Mouse (Mus musculus): ENCODE data around the gene Vax1. TPM values are rescaled to one million over a fixed set of nuclear protein-coding genes. Genes with fewer than 3 reads are reported as not detected.

The Vax1 gene
- polyA plus RNA-seq, 1 experiment from 2014 or later = not detected

DNA sequence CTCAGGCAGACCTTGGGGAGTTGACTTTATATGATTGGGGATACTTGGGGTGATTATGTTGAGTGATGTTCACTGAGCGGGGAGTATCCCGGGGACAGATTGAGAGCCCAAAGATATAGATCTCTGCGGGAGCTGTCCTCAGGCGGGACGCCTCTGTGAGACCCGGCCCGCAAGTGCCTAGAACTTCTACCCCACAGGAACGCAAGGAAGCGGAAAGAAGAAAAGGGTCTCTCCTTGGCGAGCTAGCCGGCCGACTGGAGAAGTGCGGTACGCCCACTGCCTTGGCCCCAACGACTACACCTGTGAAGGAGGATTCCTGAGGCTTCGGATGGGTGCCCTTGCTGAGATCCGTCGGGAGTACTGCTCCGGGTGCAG, 2.0 kb upstream of the Vax1 start:
- no peak for ATAC-seq (replicated peaks; ENCODE audit: extremely low read depth, insufficient read depth, low FRiP score)
- peaks cover 89% of the 10 kb centered on the region for H3K27me3 ChIP-seq (ENCODE audit: control insufficient read depth, insufficient read depth, low read length)
- WGBS = 3% methylated on average over 19 of the region's 19 CpGs
- H3K36me3 ChIP-seq (ENCODE audit: control insufficient read depth, insufficient read depth) = no peaks in the 10 kb centered on the region
- H3K4me3 ChIP-seq (ENCODE audit: low read length) = no peak overlapping the region
- no peaks in the 10 kb centered on the region for H3K9me3 ChIP-seq (replicated peaks; ENCODE audit: control insufficient read depth, low read length)
- no peak overlapping the region for H3K27ac ChIP-seq (ENCODE audit: low read length)
- no peak overlapping the region for H3K4me2 ChIP-seq (ENCODE audit: low read depth, low read length)
- H3K4me1 ChIP-seq (ENCODE audit: control insufficient read depth, insufficient read depth, low read length) = peaks cover 8% of the 10 kb centered on the region
- H3K9ac ChIP-seq (ENCODE audit: low read length) = no peak overlapping the region

DNA sequence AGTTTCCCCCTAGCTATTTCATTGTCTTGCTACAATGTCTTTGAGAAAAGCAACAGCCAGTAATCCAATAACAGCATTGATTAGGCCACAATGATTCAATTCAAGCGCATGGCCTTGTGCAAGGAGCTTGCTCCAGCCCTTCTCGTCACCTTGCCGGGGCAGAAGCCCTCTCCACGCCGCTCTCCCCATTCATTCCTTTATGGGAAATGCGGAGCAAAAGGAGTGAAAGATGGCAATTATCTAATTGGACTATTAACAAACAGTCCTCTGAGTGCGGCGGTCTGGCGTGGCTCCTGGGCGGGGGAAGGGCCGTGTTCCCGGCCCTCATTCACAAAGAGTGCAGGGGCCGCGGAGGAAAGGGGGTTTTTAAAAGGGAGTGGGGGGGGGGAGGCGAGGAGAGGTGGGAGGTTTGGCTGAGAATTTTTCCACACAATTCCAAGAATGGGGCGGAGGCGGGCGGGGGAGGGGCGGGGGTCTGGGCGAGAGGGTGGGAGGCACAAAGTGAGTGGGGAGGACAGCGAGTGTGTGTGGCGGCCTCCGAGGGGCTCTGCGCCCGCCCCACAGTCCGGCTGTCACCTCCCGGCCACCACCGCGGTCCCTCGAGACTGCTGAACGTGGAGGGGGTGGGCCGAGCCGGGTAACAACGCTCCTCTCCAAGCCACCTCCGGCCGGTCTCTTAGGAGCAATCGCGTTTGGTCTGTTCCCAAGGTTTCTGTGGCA, 1.5 kb upstream of the Vax1 start:
- Histone ChIP-seq H3K27me3 (ENCODE audit: control insufficient read depth, insufficient read depth, low read length) (peaks cover 92% of the 10 kb centered on the region), H3K27ac (ENCODE audit: low read length) (no peak overlapping the region), H3K36me3 (ENCODE audit: control insufficient read depth, insufficient read depth) (no peaks in the 10 kb centered on the region), H3K9ac (ENCODE audit: low read length) (no peak overlapping the region), H3K4me3 (ENCODE audit: low read length) (peak overlapping the region; percentile 8; the same call in 1 of the 2 replicates), H3K4me2 (ENCODE audit: low read depth, low read length) (no peak overlapping the region), H3K9me3 (replicated peaks; ENCODE audit: control insufficient read depth, low read length) (no peaks in the 10 kb centered on the region), H3K4me1 (ENCODE audit: control insufficient read depth, insufficient read depth, low read length) (peaks cover 14% of the 10 kb centered on the region)
- WGBS = 1% methylated on average over 38 of the region's 38 CpGs
- ATAC-seq (replicated peaks; ENCODE audit: extremely low read depth, insufficient read depth, low FRiP score) = no peak

- peaks cover 93% of the 10 kb centered on the region for H3K27me3 ChIP-seq (ENCODE audit: control insufficient read depth, insufficient read depth, low read length)
- no peaks in the 10 kb centered on the region for H3K9me3 ChIP-seq (replicated peaks; ENCODE audit: control insufficient read depth, low read length)
- no peaks in the 10 kb centered on the region for H3K36me3 ChIP-seq (ENCODE audit: control insufficient read depth, insufficient read depth)
- ATAC-seq (replicated peaks; ENCODE audit: extremely low read depth, insufficient read depth, low FRiP score) = no peak
- H3K4me3 ChIP-seq (ENCODE audit: low read length) = no peak overlapping the region
- H3K4me2 ChIP-seq (ENCODE audit: low read depth, low read length) = no peak overlapping the region
- no peak overlapping the region for H3K27ac ChIP-seq (ENCODE audit: low read length)
- 2% methylated on average over 6 of the region's 6 CpGs for WGBS
- H3K9ac ChIP-seq (ENCODE audit: low read length) = no peak overlapping the region
- H3K4me1 ChIP-seq (ENCODE audit: control insufficient read depth, insufficient read depth, low read length) = peaks cover 17% of the 10 kb centered on the region
These were observed 875 bp upstream of the Vax1 start for GRCm38 (mm10) chr19:59170766-59171095.

GRCm38 (mm10) chr19:59169143-59169935, 517 bp downstream of the Vax1 start:
- Histone ChIP-seq H3K9ac (ENCODE audit: low read length) (no peak overlapping the region), H3K4me1 (ENCODE audit: control insufficient read depth, insufficient read depth, low read length) (peaks cover 17% of the 10 kb centered on the region), H3K9me3 (replicated peaks; ENCODE audit: control insufficient read depth, low read length) (no peaks in the 10 kb centered on the region), H3K27me3 (ENCODE audit: control insufficient read depth, insufficient read depth, low read length) (peaks cover 95% of the 10 kb centered on the region), H3K27ac (ENCODE audit: low read length) (no peak overlapping the region), H3K36me3 (ENCODE audit: control insufficient read depth, insufficient read depth) (no peaks in the 10 kb centered on the region), H3K4me3 (ENCODE audit: low read length) (peak overlapping the region; percentile 42), H3K4me2 (ENCODE audit: low read depth, low read length) (peak overlapping the region; percentile 60)
- under 1% methylated on average over 65 of the region's 65 CpGs for WGBS
- ATAC-seq (replicated peaks; ENCODE audit: extremely low read depth, insufficient read depth, low FRiP score) = no peak

DNA sequence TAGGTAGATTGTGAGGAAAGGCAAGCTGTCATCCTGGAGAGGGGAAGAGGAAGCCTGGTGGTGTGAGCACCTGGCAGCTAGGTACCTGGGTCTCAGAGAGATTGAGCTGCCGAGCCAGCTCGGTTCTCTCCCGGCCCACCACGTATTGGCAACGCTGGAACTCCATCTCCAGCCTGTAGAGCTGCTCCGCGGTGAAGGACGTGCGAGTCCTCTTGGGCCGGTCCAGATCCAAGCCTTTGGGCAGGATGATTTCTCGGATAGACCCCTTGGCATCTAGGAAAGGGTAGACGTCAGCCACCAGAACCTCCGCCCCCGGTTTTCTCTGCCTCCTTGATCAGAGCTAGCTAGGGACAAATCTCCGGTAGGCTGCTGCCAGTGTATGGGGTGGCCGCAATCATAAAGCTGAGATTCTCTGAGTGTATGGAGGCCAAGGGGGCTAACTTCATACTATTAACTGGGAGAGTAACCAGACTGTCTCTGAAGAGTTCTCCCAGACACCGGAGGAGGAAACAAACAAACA, 1.4 kb downstream of the Vax1 start:
- Histone ChIP-seq H3K27me3 (ENCODE audit: control insufficient read depth, insufficient read depth, low read length) (peaks cover 95% of the 10 kb centered on the region), H3K4me2 (ENCODE audit: low read depth, low read length) (no peak overlapping the region; the same call in 1 of the 2 replicates), H3K9ac (ENCODE audit: low read length) (no peak overlapping the region), H3K9me3 (replicated peaks; ENCODE audit: control insufficient read depth, low read length) (no peaks in the 10 kb centered on the region), H3K4me1 (ENCODE audit: control insufficient read depth, insufficient read depth, low read length) (peaks cover 17% of the 10 kb centered on the region), H3K4me3 (ENCODE audit: low read length) (no peak overlapping the region), H3K27ac (ENCODE audit: low read length) (no peak overlapping the region), H3K36me3 (ENCODE audit: control insufficient read depth, insufficient read depth) (no peaks in the 10 kb centered on the region)
- no peak for ATAC-seq (replicated peaks; ENCODE audit: extremely low read depth, insufficient read depth, low FRiP score)
- WGBS = 6% methylated on average over 17 of the region's 17 CpGs

DNA sequence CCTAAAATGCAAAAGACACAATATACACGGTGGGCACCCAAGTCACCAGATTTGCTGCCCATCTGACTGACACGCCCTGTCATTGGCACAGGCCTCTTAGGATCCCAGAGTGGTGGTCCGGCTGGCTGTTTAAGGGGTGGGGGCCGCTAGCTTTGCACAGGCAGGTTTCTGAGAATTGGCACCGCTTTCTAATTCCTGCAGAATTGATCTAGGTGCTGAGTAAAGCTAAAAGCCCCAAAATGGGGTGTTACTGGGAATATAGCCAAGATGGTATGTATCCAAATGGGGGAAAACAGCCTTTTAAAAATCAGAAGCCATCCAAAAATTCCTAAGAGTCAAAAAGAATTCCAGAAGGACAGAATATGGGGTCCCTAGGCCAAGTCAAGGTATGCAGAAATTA, 2.0 kb downstream of the Vax1 start:
- H3K9me3 ChIP-seq (replicated peaks; ENCODE audit: control insufficient read depth, low read length) = no peaks in the 10 kb centered on the region
- 50% methylated on average over 5 of the region's 5 CpGs for WGBS

GRCm38 (mm10) chr19:59166879-59167278, 3.0 kb downstream of the Vax1 start:
- Histone ChIP-seq H3K4me3 (ENCODE audit: low read length) (peak overlapping the region; percentile 51), H3K27ac (ENCODE audit: low read length) (no peak overlapping the region), H3K4me2 (ENCODE audit: low read depth, low read length) (peak overlapping the region; percentile 77), H3K36me3 (ENCODE audit: control insufficient read depth, insufficient read depth) (no peaks in the 10 kb centered on the region), H3K9me3 (replicated peaks; ENCODE audit: control insufficient read depth, low read length) (no peaks in the 10 kb centered on the region), H3K4me1 (ENCODE audit: control insufficient read depth, insufficient read depth, low read length) (peaks cover 17% of the 10 kb centered on the region), H3K27me3 (ENCODE audit: control insufficient read depth, insufficient read depth, low read length) (peaks cover 97% of the 10 kb centered on the region), H3K9ac (ENCODE audit: low read length) (0 out of 2 replicates have a peak overlapping the region, but pooled peaks have one; percentile 21)
- no peak for ATAC-seq (replicated peaks; ENCODE audit: extremely low read depth, insufficient read depth, low FRiP score)
- WGBS = 11% methylated on average over 13 of the region's 13 CpGs

More for the DNA sequence above, 2.0 kb downstream of the Vax1 start:
- Histone ChIP-seq H3K4me1 (ENCODE audit: control insufficient read depth, insufficient read depth, low read length) (peaks cover 17% of the 10 kb centered on the region), H3K4me3 (ENCODE audit: low read length) (no peak overlapping the region), H3K4me2 (ENCODE audit: low read depth, low read length) (no peak overlapping the region), H3K36me3 (ENCODE audit: control insufficient read depth, insufficient read depth) (no peaks in the 10 kb centered on the region), H3K27ac (ENCODE audit: low read length) (no peak overlapping the region), H3K27me3 (ENCODE audit: control insufficient read depth, insufficient read depth, low read length) (peaks cover 95% of the 10 kb centered on the region), H3K9ac (ENCODE audit: low read length) (no peak overlapping the region)
- no peak for ATAC-seq (replicated peaks; ENCODE audit: extremely low read depth, insufficient read depth, low FRiP score)

DNA sequence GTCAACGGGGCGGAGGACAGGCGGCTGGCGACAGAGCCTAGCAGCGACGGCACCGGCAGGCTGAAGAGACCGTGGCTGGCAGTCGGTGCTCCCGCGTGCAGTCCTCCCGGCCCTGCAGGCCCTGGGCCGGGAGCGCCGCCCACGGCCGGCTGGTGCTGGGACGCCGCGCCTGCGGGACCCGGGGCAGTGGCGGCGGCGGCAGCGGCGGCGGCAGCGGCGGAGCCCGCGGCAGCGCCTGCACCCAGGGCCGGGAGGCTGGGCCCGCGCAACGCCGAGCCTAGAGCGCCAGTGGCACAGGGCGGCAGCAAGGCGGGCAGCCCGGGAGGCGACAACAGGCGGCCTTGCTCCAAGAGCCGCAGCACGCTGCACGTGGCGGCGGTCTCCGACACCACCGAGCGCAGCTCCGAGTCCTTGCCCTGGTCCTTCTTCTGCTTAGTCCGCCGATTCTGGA, 3.5 kb downstream of the Vax1 start:
- no peaks in the 10 kb centered on the region for H3K9me3 ChIP-seq (replicated peaks; ENCODE audit: control insufficient read depth, low read length)
- peaks cover 17% of the 10 kb centered on the region for H3K4me1 ChIP-seq (ENCODE audit: control insufficient read depth, insufficient read depth, low read length)
- no peak overlapping the region for H3K27ac ChIP-seq (ENCODE audit: low read length)
- H3K9ac ChIP-seq (ENCODE audit: low read length) = peak overlapping the region; percentile 21; the same call in 1 of the 2 replicates
- peak overlapping the region; percentile 51 for H3K4me3 ChIP-seq (ENCODE audit: low read length)
- ATAC-seq (replicated peaks; ENCODE audit: extremely low read depth, insufficient read depth, low FRiP score) = no peak; the same call in 1 of the 2 replicates
- no peaks in the 10 kb centered on the region for H3K36me3 ChIP-seq (ENCODE audit: control insufficient read depth, insufficient read depth)
- WGBS = under 1% methylated on average over 53 of the region's 55 CpGs
- peaks cover 98% of the 10 kb centered on the region for H3K27me3 ChIP-seq (ENCODE audit: control insufficient read depth, insufficient read depth, low read length)
- H3K4me2 ChIP-seq (ENCODE audit: low read depth, low read length) = peak overlapping the region; percentile 77

- Histone ChIP-seq H3K4me3 (ENCODE audit: low read length) (no peak overlapping the region; the same call in 1 of the 2 replicates), H3K9me3 (replicated peaks; ENCODE audit: control insufficient read depth, low read length) (no peaks in the 10 kb centered on the region), H3K27me3 (ENCODE audit: control insufficient read depth, insufficient read depth, low read length) (peaks cover 96% of the 10 kb centered on the region), H3K4me2 (ENCODE audit: low read depth, low read length) (peak overlapping the region; percentile 77; the same call in 1 of the 2 replicates), H3K27ac (ENCODE audit: low read length) (no peak overlapping the region), H3K4me1 (ENCODE audit: control insufficient read depth, insufficient read depth, low read length) (peaks cover 14% of the 10 kb centered on the region), H3K36me3 (ENCODE audit: control insufficient read depth, insufficient read depth) (no peaks in the 10 kb centered on the region), H3K9ac (ENCODE audit: low read length) (no peak overlapping the region)
- ATAC-seq (replicated peaks; ENCODE audit: extremely low read depth, insufficient read depth, low FRiP score) = no peak
- WGBS = 10% methylated on average over 7 of the region's 7 CpGs
These were observed 4.3 kb downstream of the Vax1 start for GRCm38 (mm10) chr19:59165577-59165976.
